Mouse (Mus musculus): ENCODE results near the gene Snx18. TPM values are rescaled to one million over a fixed set of nuclear protein-coding genes. Genes with fewer than 3 reads are reported as not detected.

The Snx18 gene
- total RNA-seq, 1 experiment from 2014 or later, result 27.5 TPM

- ATAC-seq (replicated peaks; ENCODE audit: low read depth, poor library complexity, severe bottlenecking), result no peak
These were observed 1.5 kb downstream of the Snx18 start for GRCm38 (mm10) chr13:113616751-113617337.

GRCm38 (mm10) chr13:113615971-113616671, 2.2 kb downstream of the Snx18 start:
- no peak for ATAC-seq (replicated peaks; ENCODE audit: low read depth, poor library complexity, severe bottlenecking)

GRCm38 (mm10) chr13:113615546-113615941, 2.8 kb downstream of the Snx18 start:
- 0 out of 2 replicates have a peak, but pooled peaks have one; percentile 6 for ATAC-seq (replicated peaks; ENCODE audit: low read depth, poor library complexity, severe bottlenecking)

- ATAC-seq (replicated peaks; ENCODE audit: low read depth, poor library complexity, severe bottlenecking), result peak; percentile 56
These were observed 3.5 kb downstream of the Snx18 start for GRCm38 (mm10) chr13:113614635-113615545.

- ATAC-seq (replicated peaks; ENCODE audit: low read depth, poor library complexity, severe bottlenecking), result no peak
These were observed 4.5 kb downstream of the Snx18 start for GRCm38 (mm10) chr13:113613882-113614281.

GRCm38 (mm10) chr13:113613341-113613740, 5.0 kb downstream of the Snx18 start:
- no peak for ATAC-seq (replicated peaks; ENCODE audit: low read depth, poor library complexity, severe bottlenecking)

- ATAC-seq (replicated peaks; ENCODE audit: low read depth, poor library complexity, severe bottlenecking), result no peak
These were observed 6.0 kb downstream of the Snx18 start for GRCm38 (mm10) chr13:113612141-113612950.

- ATAC-seq (replicated peaks; ENCODE audit: low read depth, poor library complexity, severe bottlenecking), result no peak
These were observed 7.4 kb downstream of the Snx18 start for GRCm38 (mm10) chr13:113610732-113611500.

- ATAC-seq (replicated peaks; ENCODE audit: low read depth, poor library complexity, severe bottlenecking), result no peak
These were observed 8.9 kb downstream of the Snx18 start for GRCm38 (mm10) chr13:113609429-113609828.

GRCm38 (mm10) chr13:113607821-113608220, 10.5 kb downstream of the Snx18 start:
- no peak for ATAC-seq (replicated peaks; ENCODE audit: low read depth, poor library complexity, severe bottlenecking)

- ATAC-seq (replicated peaks; ENCODE audit: low read depth, poor library complexity, severe bottlenecking), result no peak
These were observed 11.0 kb downstream of the Snx18 start for GRCm38 (mm10) chr13:113607371-113607770.

- no peak for ATAC-seq (replicated peaks; ENCODE audit: low read depth, poor library complexity, severe bottlenecking)
These were observed 11.5 kb downstream of the Snx18 start for GRCm38 (mm10) chr13:113606741-113607358.

GRCm38 (mm10) chr13:113606131-113606530, 12.2 kb downstream of the Snx18 start:
- ATAC-seq (replicated peaks; ENCODE audit: low read depth, poor library complexity, severe bottlenecking), result no peak

- ATAC-seq (replicated peaks; ENCODE audit: low read depth, poor library complexity, severe bottlenecking), result no peak
These were observed 12.7 kb downstream of the Snx18 start for GRCm38 (mm10) chr13:113605693-113606092.

- ATAC-seq (replicated peaks; ENCODE audit: low read depth, poor library complexity, severe bottlenecking), result no peak
These were observed 14.0 kb downstream of the Snx18 start for GRCm38 (mm10) chr13:113604321-113604720.

GRCm38 (mm10) chr13:113602882-113603342, 15.5 kb downstream of the Snx18 start:
- no peak for ATAC-seq (replicated peaks; ENCODE audit: low read depth, poor library complexity, severe bottlenecking)

- no peak for ATAC-seq (replicated peaks; ENCODE audit: low read depth, poor library complexity, severe bottlenecking)
These were observed 16.3 kb downstream of the Snx18 start for GRCm38 (mm10) chr13:113601831-113602604.

Data from common myeloid progenitor, adult 5-6 weeks (primary cell).